Mouse (Mus musculus): ENCODE results near the gene Synm. TPM values are rescaled to one million over a fixed set of nuclear protein-coding genes. Genes with fewer than 3 reads are reported as not detected.

The Synm gene
- total RNA-seq, 1 experiment from 2014 or later: 0.05 TPM

DNA sequence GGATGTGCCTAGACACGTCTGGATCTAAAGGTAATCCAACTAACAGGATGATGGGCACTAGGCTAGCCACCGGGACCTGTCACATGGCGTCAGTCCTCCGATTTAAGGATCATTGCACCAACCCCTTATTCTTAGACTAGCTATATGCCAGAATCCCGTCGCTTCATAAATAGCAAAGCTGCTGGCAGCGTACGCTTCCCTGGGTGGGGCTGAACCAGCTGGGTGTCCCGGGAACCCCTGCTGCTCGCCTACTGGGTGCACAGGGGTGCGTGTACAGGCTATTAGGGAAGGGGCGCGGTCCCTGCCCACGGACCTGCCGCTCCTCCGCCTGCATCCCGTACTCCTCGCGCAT lies 1.1 kb downstream of the Synm start:
- ATAC-seq (replicated peaks in 1 of 2; ENCODE audit: insufficient read depth in 1 of 2, low FRiP score in 2 of 2, low TSS enrichment in 1 of 2, low read depth in 1 of 2, poor library complexity in 2 of 2, severe bottlenecking in 2 of 2): no peak

DNA sequence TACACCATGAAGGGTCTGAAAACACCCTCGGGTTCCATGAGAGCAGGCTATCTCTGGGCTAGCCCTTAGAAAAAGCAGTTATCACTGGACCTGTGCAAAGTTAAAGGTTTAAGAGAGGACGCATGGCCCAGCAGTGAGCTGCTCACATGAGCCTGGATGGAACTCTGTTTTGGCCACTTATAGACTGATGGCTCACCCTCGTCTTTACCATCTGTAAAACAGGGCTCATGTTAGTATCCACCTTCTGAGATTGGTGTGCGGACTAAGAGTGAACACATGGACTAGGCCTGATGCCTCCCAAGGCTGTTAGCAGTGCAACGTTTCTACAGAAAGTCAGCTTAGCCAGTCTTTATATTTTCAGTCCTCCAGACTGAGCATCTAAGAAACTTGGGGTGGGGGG lies 2.9 kb downstream of the Synm start:
- no peak for ATAC-seq (replicated peaks in 1 of 2; ENCODE audit: insufficient read depth in 1 of 2, low FRiP score in 2 of 2, low TSS enrichment in 1 of 2, low read depth in 1 of 2, poor library complexity in 2 of 2, severe bottlenecking in 2 of 2)

DNA sequence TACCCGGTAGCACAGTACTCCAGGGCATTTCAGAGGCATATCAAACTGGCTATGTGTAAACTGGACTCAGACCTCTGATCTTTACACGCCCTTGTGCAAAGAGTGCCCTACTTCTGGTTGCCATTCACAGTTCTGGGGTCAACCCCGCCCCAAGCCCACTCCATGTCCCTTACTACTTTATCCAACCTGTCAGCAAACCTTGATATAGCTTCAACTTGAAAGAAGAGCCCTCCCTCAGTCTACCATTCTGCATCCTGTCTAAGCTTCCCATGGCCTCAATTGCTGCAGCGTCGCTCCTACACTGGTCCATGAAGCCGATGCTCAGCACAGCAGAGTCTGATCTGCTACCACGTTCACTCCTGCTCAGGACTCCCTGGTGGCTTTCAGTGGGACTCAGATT lies 4.2 kb downstream of the Synm start:
- ATAC-seq (replicated peaks in 1 of 2; ENCODE audit: insufficient read depth in 1 of 2, low FRiP score in 2 of 2, low TSS enrichment in 1 of 2, low read depth in 1 of 2, poor library complexity in 2 of 2, severe bottlenecking in 2 of 2): no peak

- ATAC-seq (replicated peaks in 1 of 2; ENCODE audit: insufficient read depth in 1 of 2, low FRiP score in 2 of 2, low TSS enrichment in 1 of 2, low read depth in 1 of 2, poor library complexity in 2 of 2, severe bottlenecking in 2 of 2): no peak
These were observed 4.9 kb downstream of the Synm start for GRCm38 (mm10) chr7:67754606-67755005.

GRCm38 (mm10) chr7:67749441-67750239 lies 9.9 kb downstream of the Synm start:
- no peak for ATAC-seq (replicated peaks in 1 of 2; ENCODE audit: insufficient read depth in 1 of 2, low FRiP score in 2 of 2, low TSS enrichment in 1 of 2, low read depth in 1 of 2, poor library complexity in 2 of 2, severe bottlenecking in 2 of 2)

DNA sequence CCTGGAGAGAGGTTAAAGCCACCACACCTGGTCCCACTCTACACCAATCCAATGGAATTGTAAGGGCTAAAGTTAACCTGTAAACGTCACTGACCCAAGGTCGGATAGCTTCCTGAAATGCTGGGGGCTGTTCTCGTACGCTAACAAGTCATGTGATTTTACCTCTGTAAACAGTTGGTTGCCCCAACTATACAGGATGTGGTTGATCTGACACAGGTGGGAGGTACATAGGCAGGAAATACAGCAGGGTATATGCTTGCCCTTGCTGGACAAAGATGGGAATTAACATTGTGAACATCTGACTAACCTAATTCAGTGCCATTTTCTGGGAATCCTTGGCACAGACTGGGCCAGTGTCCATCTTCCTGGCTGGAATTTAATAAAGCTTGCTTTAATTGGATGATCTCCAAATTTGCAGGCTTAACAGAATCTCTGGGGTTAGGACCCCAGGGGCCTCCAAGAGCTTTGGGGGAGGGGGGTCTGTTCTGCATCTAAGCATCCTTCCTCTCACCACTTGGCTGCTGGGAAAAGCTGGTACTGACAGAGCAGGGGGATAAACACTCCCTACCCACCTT lies 11.7 kb downstream of the Synm start:
- ATAC-seq (replicated peaks in 1 of 2; ENCODE audit: insufficient read depth in 1 of 2, low FRiP score in 2 of 2, low TSS enrichment in 1 of 2, low read depth in 1 of 2, poor library complexity in 2 of 2, severe bottlenecking in 2 of 2): peak in 1 of 2 experiments; percentile 43; a peak in 1 of 4 replicates

DNA sequence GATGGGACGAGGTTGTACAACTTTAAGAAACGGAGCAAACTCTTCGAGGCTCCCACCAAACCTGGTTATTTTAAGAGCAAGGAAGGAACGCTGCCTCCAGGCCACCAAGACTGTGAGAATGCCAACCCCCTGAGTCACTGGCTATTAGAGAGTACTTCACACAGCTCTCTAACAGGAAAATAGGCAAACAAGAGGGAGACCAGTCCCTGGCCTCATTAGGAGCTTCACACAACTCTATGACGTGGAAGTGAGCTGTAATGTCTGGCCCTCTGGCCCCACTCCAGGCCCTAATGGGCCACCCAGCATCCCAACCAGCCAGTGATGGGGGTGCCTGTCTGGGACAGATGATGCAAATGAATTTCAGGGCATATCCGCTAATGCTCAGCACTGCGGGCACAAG lies 17.8 kb downstream of the Synm start:
- ATAC-seq (replicated peaks in 1 of 2; ENCODE audit: insufficient read depth in 1 of 2, low FRiP score in 2 of 2, low TSS enrichment in 1 of 2, low read depth in 1 of 2, poor library complexity in 2 of 2, severe bottlenecking in 2 of 2): no peak

DNA sequence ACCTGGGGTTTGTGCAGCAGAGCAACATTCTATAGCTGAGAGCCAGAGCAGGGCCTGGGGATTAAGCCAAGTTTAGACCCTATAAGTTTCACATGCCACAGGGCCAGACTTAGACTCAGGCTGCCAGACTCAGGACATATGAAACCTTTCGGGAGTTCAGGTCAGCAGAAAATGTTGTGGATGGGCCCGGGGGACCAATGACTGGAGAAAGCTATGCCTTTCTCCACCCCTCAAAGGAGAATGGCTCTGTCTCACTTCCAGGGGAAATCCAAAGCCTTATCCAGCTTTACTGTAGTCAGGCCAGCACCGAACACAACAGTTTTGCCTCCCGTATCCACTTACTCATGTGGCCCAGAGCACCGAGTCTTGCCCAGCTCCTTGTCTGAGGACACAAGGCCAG lies 18.7 kb downstream of the Synm start:
- ATAC-seq (replicated peaks in 1 of 2; ENCODE audit: insufficient read depth in 1 of 2, low FRiP score in 2 of 2, low TSS enrichment in 1 of 2, low read depth in 1 of 2, poor library complexity in 2 of 2, severe bottlenecking in 2 of 2): no peak

DNA sequence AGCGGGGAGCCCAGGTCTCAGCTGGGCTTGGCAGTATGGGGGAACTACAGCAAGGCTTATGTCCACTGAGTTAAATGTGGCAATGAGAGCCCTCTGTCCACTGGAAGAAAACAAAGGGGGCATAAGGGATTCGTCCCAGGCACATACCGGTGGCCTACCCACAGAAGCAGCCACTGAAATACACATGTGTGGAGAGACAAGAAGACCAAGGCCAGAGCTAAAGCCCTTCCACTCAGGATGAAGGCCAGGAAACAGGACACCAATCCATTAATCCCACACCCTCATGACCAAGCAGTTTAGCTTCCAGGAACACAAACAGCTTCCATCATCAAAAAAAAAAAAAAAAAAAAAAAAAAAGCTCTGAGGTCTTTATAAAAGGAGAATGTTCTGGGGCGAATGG lies 19.2 kb downstream of the Synm start:
- ATAC-seq (replicated peaks in 1 of 2; ENCODE audit: insufficient read depth in 1 of 2, low FRiP score in 2 of 2, low TSS enrichment in 1 of 2, low read depth in 1 of 2, poor library complexity in 2 of 2, severe bottlenecking in 2 of 2): no peak

GRCm38 (mm10) chr7:67732276-67732675 lies 27.3 kb downstream of the Synm start:
- ATAC-seq (replicated peaks in 1 of 2; ENCODE audit: insufficient read depth in 1 of 2, low FRiP score in 2 of 2, low TSS enrichment in 1 of 2, low read depth in 1 of 2, poor library complexity in 2 of 2, severe bottlenecking in 2 of 2): no peak

DNA sequence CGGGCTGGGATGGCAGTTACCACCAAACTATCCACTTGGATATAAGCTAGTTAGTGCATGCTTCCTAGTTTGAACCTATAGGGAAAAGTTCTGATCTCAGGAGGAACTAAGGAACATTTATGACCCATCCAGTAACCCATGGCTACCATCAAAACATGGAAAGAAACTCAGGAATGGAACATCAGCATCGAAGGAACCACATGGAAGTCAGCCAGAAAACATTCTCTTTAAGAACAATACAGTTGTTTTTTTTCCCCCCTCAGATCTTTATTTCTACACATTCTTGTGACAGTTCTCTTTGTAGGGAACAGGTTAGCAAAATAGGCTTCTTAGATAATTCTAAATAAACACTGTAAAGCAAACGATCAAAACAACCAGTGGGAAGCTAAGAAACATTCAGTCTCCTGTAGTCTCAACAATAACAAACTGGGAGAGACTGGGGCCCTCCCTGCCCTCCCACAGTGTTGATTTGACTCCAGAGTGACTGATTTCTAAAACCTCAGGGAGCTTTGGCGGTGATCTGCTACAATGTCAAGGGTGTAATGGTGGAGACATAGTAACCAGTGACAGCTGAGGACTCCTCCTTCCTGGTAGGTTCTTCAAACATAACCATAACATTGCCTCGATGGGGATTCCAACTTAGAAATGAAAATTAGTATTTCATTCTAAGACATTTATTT lies 29.0 kb downstream of the Synm start:
- no peak for ATAC-seq (replicated peaks in 1 of 2; ENCODE audit: insufficient read depth in 1 of 2, low FRiP score in 2 of 2, low TSS enrichment in 1 of 2, low read depth in 1 of 2, poor library complexity in 2 of 2, severe bottlenecking in 2 of 2)

GRCm38 (mm10) chr7:67728809-67729208 lies 30.7 kb downstream of the Synm start:
- no peak for ATAC-seq (replicated peaks in 1 of 2; ENCODE audit: insufficient read depth in 1 of 2, low FRiP score in 2 of 2, low TSS enrichment in 1 of 2, low read depth in 1 of 2, poor library complexity in 2 of 2, severe bottlenecking in 2 of 2)

DNA sequence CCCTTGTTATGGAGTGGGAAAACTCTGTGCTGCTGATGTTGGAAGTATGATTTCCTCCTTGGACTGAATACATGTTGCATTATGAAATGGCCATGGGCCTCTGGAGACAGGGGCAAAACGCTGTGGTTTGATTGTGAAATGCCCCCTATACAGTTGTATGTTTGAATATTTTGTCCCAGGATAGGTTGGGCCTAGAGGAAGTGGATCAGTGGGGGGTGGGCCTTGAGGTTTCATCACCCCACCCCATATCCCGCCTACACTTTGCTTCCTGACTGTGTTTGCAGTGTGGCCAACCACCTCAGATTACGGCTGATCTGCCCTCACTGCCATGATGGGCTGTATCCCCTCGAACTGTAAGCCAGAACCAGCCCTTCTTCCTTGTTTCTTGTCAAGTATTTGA lies 31.3 kb downstream of the Synm start:
- ATAC-seq (replicated peaks in 1 of 2; ENCODE audit: insufficient read depth in 1 of 2, low FRiP score in 2 of 2, low TSS enrichment in 1 of 2, low read depth in 1 of 2, poor library complexity in 2 of 2, severe bottlenecking in 2 of 2): no peak; a peak in 1 of 4 replicates

DNA sequence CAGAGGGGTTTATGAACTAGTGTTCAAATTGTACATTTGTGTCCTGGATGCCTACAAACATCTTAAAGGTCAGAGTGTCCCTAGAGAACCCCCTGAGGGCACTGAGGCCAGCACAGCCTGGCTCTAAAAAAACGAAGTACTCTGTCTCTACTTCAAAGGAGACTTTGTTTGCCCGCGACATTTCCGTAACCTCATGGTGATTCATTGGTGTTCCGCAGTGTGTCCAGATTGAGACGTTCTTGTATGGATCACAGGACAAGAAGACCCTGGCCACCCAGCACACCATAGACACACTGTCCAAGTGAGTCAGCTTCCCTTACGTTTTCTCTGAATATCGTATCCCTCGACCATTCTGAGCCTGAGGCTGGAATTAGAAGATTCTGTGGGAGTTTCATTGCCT lies 34.5 kb downstream of the Synm start:
- no peak for ATAC-seq (replicated peaks in 1 of 2; ENCODE audit: insufficient read depth in 1 of 2, low FRiP score in 2 of 2, low TSS enrichment in 1 of 2, low read depth in 1 of 2, poor library complexity in 2 of 2, severe bottlenecking in 2 of 2)

GRCm38 (mm10) chr7:67724536-67724935 lies 35.0 kb downstream of the Synm start:
- no peak for ATAC-seq (replicated peaks in 1 of 2; ENCODE audit: insufficient read depth in 1 of 2, low FRiP score in 2 of 2, low TSS enrichment in 1 of 2, low read depth in 1 of 2, poor library complexity in 2 of 2, severe bottlenecking in 2 of 2)

GRCm38 (mm10) chr7:67722163-67722562 lies 37.4 kb downstream of the Synm start:
- ATAC-seq (replicated peaks in 1 of 2; ENCODE audit: insufficient read depth in 1 of 2, low FRiP score in 2 of 2, low TSS enrichment in 1 of 2, low read depth in 1 of 2, poor library complexity in 2 of 2, severe bottlenecking in 2 of 2): no peak

DNA sequence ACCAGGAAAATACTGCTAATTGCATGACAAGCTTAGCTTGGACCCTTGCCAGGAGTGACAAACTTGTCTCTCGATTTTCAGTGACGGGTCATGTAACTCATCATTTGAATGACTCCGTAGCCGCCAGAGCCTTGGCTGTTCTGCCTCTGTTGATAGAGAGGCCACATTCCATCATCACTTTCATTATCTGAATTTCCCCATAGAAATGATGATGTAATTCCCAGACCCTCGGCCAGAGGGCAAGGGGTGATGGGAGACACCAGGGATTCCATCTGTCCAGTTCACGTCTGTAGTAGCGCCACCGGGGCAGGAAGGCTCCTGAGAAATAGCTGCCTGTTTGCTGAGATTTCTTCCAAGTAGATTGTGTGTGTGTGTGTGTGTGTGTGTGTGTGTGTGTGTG lies 40.7 kb downstream of the Synm start:
- no peak for ATAC-seq (replicated peaks in 1 of 2; ENCODE audit: insufficient read depth in 1 of 2, low FRiP score in 2 of 2, low TSS enrichment in 1 of 2, low read depth in 1 of 2, poor library complexity in 2 of 2, severe bottlenecking in 2 of 2)

GRCm38 (mm10) chr7:67717520-67717919 lies 42.0 kb downstream of the Synm start:
- no peak for ATAC-seq (replicated peaks in 1 of 2; ENCODE audit: insufficient read depth in 1 of 2, low FRiP score in 2 of 2, low TSS enrichment in 1 of 2, low read depth in 1 of 2, poor library complexity in 2 of 2, severe bottlenecking in 2 of 2)

DNA sequence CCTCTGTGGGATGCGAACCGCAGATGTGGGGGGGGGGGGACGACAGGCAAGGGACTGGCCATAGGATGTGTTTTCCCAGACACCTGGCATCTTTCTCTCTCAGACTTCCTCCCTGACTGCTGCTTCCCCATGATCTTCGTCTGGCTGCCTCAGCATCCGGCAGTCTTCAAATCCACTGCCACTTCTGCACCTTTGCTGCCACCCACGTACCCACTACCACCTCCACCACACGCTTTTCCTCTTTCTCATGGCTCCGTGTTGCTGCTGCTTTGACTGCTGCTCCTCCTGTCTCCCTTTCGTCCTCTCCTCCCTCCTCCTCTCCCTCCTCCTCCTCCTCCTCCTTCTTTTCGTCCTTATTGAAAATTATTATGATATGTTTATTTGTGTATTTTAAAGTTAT lies 42.6 kb downstream of the Synm start:
- peak in 1 of 2 experiments; percentile 32; a peak in 2 of 4 replicates for ATAC-seq (replicated peaks in 1 of 2; ENCODE audit: insufficient read depth in 1 of 2, low FRiP score in 2 of 2, low TSS enrichment in 1 of 2, low read depth in 1 of 2, poor library complexity in 2 of 2, severe bottlenecking in 2 of 2)
